Mouse (Mus musculus) lung, postnatal 4 days (tissue): Measurements from ENCODE around the gene Tmem201.

Source experiments
- DNase-seq, 2 experiments: peaks; one replicate each; pipeline ENCODE4 v3.0.0; 2021

Tmem201 gene

DNA sequence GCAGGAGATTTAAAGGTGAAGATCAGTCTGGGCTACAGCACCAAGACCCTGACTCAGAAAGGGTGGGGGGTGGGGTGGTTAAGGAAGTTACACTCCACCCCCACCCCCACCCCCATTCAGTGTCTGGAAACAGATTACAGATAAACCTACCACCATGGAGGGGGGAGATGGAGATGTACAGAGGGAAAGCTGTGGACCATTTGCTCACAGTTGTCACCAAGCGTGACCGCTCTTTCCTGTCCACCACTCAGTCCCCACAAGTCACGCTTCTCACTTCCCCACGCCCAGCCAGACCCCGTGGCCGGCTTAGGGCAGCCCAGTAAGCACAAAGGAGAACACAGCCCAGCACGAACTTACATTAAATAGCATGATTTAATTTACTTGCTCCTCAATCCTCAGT lies 6.3 kb upstream of the Tmem201 start:
- no peak for DNase-seq

DNA sequence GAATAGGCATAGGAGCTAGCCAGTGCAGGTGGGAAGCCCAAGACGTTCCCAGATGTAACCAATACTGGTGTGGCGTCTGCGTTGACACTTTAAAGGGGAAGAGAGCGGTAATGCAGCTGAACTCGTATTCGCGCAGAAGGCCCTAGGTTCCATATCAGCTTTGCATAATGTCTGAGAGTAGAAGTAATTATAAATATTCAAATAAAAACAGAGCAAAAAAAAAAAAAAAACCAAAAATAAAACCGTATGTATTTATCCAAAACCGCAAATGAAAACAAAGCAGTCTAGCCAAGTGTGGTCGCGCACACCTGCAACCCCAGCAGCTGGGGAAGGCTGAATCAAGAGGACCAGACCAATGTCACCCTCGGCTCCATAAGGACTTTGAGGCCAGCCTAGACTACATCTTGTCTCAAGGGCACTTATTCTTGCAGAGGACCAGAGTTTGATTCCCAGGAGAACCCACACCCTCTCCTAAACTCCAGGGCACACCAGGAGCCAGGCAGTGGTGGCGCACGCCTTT lies 4.2 kb upstream of the Tmem201 start:
- no peak for DNase-seq

DNA sequence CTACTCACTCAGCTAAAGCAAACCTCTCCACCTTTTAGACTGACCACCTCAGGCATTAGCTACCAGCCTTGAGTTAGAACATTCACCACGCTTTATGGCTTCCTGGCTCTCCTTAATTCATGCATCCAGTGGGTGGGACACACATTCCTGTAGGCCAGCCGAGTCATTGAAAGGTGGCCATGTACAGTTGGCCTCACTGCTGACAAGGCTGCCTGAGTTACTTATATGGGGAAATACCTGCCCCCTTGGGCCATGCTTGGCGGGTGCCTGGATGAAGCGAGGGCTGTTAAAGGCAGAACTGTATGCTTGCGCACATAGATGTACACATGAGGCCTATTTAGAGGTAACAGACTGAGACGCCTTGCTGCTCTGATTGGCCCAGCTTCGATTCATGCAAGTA lies 2.5 kb upstream of the Tmem201 start:
- no peak for DNase-seq

DNA sequence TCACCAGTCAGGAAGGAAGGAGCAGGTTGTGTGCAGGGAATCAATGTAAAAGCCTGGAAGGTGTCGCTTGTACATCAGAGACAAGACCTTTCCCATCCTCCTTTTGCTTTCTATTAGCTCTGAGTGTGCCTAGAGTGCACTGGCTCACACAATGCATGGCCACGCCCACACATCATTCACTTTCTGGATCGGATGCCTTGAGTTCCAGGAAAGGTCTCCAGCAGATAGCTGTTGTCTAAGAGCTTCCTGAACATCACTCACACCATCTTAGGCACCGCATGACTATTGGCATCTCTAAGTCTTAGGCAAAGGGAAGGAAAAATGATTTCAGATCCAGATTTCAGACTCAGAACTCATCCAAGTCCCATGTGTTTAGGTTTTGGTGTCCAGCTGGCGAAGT lies 1.6 kb upstream of the Tmem201 start:
- DNase-seq: no peak

DNA sequence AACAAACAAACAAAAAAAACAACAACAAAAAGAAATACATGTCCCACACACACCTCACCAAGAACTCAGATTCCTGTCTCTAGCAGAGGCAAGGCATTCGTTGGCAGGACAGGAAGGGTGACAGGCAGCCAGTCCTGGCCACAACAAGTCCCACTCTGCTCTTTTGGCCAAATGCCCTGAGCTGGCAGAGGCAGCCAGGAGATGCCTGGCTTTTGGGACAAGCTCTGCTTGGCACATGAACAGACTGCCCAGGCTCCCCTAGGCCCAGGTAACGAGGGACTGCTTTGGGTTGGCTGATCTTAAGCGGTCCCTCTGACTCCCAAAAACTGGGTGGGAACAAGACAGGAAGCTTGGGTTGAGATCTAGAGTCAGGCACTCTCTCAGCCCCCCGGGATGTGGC lies 1.3 kb downstream of the Tmem201 start:
- DNase-seq: peak in 1 of 2 experiments; percentile 56

DNA sequence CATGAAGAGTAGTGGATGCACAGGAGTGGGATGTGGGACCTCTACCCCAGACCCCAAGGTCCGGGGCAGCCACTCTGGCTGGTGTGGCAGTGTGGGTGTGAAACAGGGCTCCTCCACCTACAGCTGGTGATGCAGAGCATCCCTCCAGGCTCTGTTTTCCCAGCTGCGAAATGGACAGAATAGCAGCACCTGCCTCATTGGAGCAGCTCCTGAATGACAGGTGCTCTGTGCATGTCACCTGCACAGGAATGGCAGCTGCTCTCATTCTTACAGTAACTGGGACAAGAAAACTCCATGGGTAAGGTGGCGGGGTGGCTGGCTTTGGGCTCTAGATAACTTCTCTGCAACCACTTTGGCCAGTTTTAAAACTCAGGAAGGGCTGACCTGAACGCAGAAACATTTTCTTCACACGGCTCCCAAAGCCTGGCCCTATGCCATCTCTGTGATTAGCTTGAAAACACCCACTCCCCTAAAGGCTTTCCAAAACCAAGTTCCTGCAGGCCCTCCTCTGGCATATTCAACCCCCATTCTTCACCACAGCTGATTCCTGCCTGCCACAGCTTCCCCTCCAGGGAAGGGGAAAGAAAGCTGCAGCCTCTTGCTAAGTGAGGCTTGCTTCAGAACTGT lies 2.1 kb downstream of the Tmem201 start:
- no peak for DNase-seq

DNA sequence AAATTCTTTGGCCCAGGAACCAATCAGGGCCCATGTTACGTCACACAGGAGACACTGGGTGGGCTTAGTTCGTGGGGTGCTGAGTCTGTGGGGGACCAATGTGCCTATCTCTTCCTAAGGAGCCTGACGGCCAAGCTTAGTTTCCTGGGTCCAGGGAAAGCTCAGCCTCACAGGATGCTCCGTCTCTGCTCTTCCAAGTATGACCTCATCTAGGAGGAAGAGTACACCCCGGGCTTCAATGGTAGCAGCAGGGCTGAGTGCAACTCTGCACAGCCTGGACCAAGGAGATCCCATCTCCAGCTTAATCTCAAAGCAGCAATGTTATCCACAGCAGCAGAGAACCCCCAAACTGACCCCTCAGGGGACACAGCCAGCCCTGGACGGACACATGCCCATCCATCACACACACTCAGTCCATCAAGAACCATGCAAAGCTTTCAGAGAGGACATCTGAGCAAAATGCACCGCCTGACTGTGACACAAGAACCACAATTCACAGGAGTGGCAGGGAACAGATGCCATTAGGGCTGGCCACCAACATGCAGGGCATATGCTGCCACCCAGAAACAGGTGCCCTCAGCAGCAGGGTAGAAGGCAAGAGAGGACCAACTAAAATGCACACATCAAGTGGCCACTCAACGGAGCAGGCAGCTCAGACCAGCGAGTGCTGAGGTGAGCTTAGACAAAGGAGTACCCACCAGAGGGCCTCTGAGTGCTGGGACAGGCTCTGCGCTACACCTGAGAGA lies 2.9 kb downstream of the Tmem201 start:
- DNase-seq: no peak

DNA sequence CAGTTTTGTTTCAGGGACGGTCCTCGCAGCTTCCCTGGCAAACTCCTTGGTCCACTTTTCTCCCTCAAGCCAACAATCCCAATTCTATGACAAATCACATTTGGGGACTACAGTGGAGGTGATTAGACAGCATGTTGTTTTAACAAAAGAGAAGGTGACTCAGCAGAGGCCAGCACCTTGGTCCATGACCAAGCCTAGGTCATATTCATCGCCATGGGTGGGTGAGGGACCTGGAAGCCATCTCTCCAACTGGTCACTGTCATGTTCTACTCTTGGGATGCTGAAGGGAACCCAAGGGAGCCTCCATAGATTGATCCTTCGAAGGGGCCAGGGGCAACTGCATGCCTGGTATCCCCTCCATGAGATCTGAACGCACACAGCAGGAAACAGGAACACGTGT lies 3.6 kb downstream of the Tmem201 start:
- no peak for DNase-seq

DNA sequence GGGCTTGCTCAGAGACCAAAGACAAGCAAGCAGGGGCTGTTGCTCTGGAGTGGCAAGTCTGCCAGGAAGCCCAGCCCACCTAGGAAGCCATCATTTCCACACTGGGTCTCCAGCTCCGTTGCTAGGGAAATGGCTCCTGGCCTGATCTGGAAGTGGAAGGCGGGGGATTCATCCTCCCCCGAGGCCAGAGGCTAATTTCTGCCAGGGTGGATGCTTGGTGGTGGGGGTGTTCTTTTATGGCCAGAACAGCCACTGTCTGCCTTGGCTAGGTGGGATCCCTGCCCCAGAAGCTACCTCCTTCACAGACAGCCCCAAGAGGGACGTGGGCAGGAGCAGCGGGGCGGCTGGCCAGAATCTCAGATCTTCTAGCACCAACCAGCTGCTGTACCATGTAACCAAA lies 4.1 kb downstream of the Tmem201 start:
- no peak for DNase-seq

DNA sequence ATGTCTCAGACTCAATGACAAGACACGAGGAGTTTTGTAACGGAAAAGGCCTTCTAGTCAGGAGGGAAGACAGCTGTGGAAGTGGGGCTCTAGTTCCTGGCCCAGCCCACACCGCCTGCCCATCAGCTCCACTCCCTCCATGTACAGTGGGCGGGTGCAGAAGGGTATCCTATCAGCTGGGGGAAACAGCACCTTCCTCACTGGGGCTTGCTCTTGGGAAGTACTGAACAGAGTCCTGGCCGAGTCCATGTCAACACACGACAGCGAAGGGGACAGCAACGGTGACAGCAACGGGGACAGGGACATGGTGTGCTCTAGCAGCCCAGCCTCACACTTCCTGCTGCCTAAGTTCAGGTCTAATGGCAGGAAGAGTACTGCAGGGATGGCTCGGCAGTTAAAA lies 5.0 kb downstream of the Tmem201 start:
- DNase-seq: peak in 1 of 2 experiments; percentile 36

DNA sequence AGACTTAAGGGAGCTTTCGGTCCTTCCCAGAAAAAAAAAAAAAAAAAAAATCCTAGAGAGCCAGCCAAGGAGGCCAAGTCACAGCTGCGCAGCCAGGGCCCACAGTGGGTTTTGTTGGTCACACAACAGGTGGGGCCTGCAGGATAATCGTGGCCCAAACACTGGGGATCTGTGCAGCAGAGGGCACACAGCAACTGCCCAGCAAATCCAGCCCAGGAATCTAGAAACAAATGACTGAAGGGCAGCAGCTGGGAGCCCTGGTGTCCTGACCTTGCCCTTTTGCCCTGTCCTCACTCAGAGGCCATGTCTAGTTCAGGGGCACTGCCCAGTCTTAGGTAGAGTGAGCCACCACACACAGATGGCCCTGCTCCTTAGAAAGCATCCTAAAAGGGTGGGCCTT lies 5.5 kb downstream of the Tmem201 start:
- no peak for DNase-seq

DNA sequence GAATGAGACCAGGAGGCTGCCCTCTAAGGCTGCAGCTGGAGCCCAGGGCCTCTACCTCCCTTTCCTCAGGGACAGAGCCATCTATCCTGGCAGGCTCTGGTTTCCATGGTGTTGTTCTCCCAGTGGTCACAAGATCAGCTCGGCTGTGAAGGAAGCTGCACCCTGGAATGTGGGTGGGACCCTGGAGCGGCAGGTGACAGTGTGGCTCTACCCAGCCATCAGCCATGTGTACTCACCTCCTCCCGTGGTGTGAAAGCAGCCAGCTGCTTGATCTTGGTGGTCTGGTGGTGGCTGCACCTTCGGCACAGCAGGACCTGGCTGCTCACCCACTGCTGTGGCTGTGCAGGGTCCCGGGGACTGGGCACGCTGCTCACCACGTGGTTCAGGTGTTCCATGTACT lies 7.0 kb downstream of the Tmem201 start:
- DNase-seq: no peak

DNA sequence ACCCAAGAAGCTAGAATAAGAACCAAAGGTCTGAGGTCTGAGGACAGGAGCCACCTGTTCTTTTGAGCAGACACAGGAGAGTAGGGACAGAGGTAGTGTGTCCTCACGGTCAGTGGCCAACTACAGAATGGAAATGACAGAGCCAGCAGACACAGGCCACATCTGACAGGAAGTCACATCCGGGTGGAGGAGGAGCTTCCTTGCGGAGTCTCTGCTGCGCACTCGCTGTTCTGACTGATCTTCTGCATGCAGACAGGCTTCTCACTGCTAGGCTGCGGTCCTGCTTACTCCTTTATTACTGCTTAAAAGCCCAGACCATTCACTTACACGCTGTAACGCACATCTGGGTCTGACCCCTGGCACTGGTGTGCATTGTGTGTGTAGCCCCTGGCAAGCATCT lies 9.0 kb downstream of the Tmem201 start:
- peak in 1 of 2 experiments; percentile 41 for DNase-seq

DNA sequence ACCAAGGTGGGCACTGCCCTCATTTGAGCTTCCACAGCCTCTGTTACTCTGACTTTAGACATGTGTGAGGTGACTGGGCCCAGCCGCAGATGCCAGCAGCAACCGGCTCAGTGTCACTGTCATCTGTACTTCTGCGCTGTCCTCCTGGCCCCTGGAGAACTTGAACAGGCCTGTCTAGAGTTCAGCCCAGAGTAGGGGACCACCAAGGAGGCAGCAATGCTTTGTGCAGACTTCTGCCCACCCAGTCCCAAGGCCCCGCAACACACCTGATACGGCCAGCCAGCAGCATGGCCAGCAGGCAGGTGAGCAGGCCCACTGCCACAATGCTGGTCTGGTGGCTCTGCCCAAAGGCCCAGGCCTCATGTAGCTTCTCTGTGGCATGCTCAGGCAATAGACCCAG lies 10.2 kb downstream of the Tmem201 start:
- DNase-seq: peak in 1 of 2 experiments; percentile 20

DNA sequence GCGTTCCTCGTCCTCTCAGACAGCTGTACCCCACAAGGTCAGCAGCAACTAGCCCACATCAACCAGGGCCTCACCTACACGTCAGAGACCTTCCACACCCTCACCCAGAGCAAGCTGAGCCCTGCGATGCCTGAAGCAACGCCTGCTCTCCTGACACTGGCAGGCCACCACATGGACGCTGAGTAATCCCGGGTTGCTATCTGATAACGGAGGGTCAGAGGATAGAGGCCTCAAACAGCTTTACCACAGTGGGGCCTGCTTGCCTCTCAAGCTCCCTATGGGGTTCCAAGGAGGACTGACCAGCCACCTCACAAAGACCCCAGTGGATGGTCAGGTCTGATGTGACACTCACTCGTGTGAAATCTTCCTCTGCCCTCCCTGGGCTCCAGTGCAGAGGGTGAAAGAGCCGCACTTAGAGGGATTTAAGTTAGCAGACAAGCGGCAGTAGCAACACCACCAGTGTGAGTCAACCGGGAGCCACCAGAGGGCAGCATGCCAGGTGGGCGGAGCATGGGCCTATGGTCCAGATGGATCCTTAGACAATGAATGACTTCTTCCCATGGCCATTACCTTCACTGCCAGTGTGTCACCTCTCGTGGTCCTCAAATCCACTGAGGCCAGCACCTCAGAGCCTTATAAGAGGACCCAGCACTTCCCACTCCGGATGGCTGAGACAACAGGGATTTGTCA lies 12.0 kb downstream of the Tmem201 start:
- peak; percentile 81 to 87 for DNase-seq

DNA sequence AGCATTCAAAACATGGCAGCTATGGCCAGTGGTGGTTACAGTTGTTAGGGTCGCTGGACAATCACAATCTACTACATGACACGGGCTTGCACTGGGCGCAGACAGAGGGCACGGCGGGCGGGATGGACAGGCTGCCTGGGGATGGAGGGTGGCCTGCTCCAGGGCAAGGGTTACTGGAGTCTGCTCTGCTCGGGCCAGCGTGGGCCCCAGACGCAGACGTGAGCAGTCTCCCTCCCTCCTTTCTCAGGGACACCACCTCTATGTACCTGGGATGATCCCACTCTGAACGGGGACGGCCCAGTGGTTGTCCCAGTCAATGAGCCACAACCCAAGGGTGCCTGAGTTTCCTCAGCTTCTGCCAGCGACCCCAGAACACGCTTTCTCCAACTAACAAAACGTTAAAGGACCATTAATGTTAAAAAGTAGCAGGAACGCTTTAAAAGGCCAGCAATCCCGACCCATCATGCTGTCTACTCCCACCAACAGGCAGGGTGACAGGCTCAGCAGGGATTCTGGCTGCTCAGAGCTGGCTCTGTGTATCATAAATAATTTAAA lies 12.9 kb downstream of the Tmem201 start:
- DNase-seq: no peak

DNA sequence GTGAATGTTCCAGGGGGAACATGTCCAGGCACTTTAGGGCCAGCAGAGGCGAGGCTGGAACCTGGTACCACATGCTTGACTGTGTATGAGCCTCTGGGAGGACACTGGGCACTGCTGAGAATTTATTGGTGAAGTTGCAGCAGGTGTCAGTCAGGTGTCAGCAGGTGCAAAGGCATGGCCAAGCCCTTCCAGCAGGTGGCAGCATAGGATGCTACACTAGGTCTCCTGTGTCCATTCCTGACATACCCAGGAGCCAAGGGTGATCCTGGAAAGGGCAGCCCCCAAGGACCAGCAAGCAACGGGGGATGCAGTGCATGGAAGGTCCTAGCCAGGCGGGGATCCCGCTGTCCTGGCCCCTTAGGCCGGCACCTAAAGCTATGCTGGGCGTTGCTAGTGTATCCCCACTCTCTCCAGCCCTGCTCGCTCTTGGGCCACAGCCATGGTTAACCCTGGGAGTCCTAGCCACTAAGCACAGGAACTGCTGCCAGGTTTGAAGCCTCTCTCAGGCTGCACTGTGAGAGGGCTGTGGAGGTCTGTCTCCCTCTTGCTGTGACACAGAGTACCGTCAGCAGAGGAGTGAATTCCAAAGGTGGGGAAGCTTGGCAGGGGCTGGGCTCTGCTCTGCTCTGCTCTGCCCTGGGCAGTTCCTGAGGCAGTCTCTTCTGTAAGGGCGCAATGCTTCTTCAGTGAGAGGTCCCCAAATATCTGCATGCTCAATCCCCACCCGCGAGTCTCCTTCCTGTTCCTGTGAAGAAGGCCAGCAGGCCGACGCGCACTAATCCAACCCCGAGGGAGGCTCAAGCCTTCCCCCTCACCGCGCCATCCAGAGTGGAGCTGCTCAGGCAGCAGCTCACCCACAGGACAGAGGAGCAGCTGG lies 13.8 kb downstream of the Tmem201 start:
- DNase-seq: peak; percentile 55 to 67

DNA sequence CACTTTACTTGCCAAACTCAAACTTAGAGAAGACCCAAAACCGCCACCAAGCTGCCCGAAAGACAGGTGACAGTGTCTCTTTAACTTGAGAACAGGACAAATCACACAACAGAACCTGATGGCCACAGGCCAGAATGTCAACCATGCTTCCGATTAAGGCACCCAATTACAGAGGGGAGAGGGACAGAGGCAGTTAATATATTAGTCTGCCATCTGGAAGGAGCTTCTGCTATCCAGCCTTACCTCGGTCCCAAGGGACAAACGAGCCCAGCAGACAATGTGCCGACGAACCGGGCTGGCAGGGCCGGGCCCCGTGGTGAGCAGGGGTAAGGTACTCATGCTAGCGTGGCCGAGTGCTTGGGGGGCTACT lies 14.8 kb downstream of the Tmem201 start:
- DNase-seq: no peak

DNA sequence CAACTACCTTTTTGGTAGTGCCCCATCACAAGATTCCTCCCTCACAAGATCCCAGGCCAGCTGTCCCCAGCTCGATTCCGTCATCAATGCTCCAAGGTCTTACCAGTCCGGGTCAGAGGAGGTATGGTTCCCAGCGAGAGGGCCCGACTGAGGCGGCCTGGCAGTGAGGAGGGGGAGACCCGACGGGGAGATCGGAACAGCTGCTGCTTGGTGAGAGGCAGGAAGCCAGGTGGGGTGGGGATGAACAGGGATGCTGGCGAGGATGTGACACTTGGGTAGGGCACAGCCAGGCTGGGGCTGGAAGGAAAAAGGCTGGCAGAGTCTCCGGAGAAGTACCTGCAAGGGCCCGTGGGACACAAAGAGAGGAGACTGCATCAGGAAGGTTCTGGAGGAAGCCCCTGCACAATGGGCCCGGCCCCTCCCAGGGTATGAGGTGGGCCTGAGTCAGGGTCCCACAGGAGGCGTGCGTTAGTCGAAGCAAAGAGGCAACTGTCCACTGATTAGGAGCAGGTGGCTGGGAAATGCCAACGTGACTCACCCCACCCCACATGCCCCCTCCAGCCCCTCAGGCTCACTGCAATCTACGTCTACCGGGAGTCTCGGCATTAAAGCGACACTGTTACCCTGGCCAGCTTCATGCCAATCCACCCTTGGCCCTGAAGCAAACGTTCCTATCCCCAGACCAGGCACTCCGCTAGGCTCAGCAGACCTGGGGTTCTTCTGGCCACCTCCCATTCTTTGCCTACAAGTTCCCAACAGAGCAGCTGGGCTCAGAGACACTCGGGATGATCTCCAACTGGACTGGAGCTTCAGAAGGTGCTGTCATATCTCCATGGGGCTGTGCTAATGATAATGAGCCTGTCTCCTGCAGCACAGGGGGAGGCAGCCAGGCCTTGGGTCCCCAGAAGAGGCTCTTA lies 15.5 kb downstream of the Tmem201 start:
- no peak for DNase-seq

DNA sequence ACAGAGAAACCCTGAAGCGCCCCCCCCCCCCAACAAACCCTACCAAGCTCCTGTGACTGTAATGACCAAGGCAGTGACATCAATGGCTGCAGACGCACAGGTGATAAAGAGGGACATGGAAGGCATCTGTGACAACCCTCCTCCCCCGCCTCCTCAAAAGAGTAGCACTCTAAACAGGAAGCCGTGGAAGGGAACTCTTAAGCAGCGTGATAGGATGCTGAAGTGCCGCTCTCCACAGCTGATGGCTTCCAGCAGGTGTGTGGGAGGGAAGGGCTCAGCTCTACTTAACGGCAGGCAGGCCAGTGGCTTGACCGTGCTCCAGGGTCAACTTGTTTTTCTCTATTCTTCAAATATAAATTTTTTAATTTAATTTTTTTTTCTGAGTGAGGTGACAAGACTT lies 16.7 kb downstream of the Tmem201 start:
- DNase-seq: no peak

DNA sequence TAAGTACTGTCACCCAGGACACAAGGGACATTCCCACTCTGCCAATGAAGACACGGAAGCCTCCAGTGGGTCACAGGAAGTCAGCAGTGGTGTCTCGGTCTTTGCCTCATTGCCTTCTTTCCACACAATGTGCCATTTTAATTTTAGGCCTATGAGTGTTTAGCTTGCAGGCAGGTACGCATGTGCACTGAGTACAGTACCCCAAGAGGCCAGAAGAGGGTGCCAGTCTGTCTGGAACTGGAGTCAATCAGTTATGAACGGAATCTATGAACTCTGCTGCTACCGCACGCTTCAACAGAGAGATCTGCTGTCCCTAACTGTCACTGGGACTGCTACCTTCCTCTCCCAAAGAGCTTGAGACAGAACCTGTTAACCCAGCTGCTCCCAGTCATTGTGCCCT lies 18.2 kb downstream of the Tmem201 start:
- DNase-seq: peak in 1 of 2 experiments; percentile 48

DNA sequence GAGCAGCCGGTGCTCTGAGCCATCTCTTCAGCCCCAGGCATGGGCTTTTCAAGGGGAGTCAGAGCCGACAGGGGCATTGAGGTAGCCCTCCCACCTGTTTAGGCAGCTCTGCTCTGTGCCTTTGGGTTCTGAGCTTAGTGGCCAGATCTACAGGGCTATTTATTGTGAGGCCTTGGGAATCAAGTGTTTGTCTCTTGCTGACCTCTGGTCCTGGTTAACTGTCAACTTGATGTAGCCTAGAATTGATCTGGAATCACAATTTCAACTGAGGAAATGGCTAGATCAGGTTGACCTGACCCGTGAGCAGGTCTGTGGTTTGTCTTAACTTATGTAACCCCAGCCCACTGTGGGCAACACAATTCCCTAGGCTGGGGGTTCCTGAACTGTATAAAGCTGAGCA lies 23.3 kb downstream of the Tmem201 start:
- DNase-seq: no peak
